Mouse (Mus musculus): ENCODE measurements around the gene St7l.
A peak's percentile ranks its signal among the peaks of the same experiment; 100 is the strongest.
"Not testable (repeated sequence)": the region's sequence is repeated elsewhere in the genome, so short reads cannot be mapped to it uniquely, and the experiment has no call there.

Gene St7l

GRCm38 (mm10) chr3:104863786-104864650 lies at the start of gene St7l, which contains the start of gene Capza1:
St7l (plus strand) TSS chr3:104864005.
Capza1 (minus strand) TSS chr3:104864505.
- DNase-seq (ENCODE audit: low read depth, low spot score), result peak; percentile 83

- DNase-seq (ENCODE audit: low read depth, low spot score), result no peak
Measured at GRCm38 (mm10) chr3:104814746-104815145, 49.1 kb upstream of the St7l start.

DNA sequence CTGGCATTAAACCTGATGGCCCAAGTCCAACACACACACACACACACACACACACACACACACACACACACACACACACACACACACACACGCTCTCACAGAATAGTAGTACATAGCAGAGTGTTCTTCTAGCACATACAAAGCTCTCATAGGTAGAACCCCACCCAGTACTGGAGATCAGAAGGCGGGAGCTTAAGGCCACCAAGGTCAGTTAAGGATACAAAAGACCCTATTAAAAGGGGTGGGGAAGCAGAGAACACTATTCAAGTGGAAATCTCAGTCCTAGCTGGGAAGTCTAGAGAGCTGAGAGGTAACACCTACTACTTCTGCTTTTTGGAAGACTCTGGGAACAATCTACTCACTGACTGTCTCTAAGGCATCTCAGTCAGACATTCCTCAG lies 48.5 kb upstream of the St7l start:
- no peak for DNase-seq (ENCODE audit: low read depth, low spot score)

DNA sequence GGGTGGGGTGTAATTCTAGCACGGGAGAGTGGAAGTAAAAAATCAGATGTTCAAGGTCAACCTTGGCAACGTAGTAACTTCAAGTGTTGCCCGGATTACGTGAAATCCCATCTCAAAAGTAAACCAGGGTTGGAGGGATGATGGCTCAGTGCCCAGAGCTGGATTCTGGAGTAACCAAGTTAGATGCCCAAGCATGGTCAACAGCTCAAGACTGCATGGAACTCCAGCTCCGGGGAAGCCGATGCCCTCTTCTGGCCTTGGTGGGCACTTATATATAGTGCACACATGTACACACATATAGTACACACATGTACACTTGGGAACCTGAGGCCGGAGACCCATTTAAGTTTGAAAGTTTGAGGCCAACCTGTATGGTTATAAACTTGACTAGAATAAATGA lies 47.7 kb upstream of the St7l start:
- DNase-seq (ENCODE audit: low read depth, low spot score), result no peak

- DNase-seq (ENCODE audit: low read depth, low spot score), result peak; percentile 53
Measured at GRCm38 (mm10) chr3:104817481-104817990, 46.3 kb upstream of the St7l start.

DNA sequence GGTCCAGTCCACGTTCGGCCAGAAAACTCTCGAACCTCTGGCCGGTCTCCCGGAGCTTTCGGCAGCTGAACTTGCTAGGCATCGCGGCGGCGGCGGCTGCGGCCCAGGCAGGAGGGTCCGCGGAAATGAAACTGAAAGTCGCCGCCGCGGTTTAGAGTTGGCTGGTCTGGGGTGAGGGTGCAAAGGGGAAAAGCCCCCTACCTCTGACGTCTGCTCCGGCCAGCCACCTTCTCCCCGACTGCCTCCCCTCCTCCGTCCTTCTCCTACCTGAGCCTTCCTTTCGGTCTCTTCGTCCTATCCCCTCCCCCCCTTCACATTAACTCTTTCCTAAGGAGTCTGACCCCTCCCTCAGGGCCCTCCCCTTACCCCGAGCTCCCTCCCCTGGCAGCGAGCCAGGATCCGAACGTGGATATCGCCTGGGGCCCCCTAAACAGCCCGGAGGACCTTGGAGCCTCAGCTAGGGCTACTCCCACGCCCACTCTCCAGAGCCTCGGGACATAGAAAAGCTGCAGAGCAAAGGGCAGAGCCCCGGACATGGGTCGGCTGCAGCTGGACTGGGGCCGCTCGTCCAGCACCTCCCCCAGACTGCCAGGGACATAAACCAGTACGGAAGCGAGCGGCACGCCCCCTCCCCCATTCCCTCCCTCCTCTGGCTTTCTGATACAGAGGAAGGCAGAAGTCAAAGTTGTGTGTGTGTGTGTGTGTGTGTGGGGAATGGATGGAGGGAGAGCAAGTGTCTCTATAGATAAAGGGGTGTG lies 45.6 kb upstream of the St7l start, which contains the start of gene Mov10:
Gene Mov10 (minus strand): TSS at position 573 of the 758 bp plus-strand sequence.
- DNase-seq (ENCODE audit: low read depth, low spot score), result peak; percentile 83

DNA sequence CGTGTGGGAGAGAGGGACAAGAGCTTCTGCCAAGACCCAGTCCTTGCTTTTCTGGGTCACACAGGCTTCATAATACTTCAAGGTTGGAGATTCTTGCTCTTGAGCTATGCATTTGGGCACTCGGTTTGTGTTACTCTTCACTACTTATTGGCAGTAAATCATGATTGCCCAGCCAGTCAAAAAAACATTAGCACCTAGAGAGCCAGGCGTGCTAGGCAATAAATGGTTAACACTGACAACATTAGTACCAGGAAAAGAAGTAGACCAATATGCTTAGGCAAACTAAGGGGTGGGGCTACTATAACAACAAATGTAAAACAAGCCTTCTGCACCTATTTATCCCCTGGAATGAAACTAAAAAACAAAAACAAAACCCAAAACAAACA lies 45.1 kb upstream of the St7l start:
- DNase-seq (ENCODE audit: low read depth, low spot score), result no peak

GRCm38 (mm10) chr3:104820426-104820825 lies 43.4 kb upstream of the St7l start:
- no peak for DNase-seq (ENCODE audit: low read depth, low spot score)

DNA sequence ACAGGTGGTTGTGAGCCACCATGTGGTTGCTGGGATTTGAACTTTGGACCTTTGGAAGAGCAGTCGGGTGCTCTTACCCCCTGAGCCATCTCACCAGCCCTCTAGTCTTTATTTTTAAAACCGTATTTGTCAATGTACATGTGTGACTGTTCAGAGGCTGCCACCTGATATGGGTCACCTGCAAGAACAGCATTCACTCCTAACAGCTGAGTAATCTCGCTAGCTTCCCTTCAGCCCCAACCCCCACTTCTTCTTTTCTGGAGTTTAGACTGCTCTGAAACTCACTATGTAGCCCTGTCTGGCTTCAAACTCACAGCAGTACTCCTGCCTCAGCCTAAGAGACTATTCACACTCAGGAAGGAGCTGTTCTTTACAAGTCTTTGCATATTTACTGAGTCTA lies 41.4 kb upstream of the St7l start:
- no peak for DNase-seq (ENCODE audit: low read depth, low spot score)

GRCm38 (mm10) chr3:104835797-104836196 lies 28.0 kb upstream of the St7l start:
- no peak for DNase-seq (ENCODE audit: low read depth, low spot score)

DNA sequence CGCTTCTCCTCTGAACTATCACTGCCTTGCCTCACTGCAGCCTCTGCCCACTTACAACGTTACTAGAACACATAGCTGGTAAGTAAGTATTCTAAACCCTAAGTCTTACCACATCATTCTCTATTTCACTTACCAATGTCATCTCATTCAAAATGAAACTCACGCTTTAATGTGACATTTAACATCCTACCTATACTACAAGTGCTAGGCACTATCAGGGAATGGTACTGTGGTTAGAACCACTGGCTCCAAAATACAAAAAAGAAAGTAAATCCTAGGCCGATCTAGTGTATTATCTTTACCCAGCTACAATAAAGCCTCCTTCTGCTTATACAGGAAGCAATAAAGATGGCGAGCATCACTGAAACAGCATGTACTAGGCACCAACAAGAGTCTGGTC lies 22.8 kb upstream of the St7l start:
- DNase-seq (ENCODE audit: low read depth, low spot score), result no peak

DNA sequence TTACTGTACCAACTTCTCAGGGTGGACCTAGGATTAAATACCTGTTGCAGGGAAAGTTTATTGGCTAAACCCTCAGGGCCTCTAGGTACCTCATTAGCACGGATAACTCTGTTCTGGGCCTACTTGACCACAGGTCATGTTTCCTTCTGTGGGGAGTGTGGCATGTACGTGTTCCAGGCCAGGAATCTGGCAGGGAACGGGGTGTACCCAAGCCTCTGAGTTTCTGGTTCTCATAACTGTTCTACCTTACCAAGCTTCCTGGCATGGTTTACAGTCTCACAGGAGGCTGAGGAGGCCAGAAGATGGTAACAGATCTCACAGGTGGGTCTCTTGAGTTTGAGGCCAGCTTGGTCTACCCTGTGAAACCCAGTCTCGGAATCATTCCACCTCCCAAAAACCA lies 17.2 kb upstream of the St7l start:
- no peak for DNase-seq (ENCODE audit: low read depth, low spot score)

- DNase-seq (ENCODE audit: low read depth, low spot score), result no peak
Measured at GRCm38 (mm10) chr3:104854465-104854864, 9.3 kb upstream of the St7l start.

DNA sequence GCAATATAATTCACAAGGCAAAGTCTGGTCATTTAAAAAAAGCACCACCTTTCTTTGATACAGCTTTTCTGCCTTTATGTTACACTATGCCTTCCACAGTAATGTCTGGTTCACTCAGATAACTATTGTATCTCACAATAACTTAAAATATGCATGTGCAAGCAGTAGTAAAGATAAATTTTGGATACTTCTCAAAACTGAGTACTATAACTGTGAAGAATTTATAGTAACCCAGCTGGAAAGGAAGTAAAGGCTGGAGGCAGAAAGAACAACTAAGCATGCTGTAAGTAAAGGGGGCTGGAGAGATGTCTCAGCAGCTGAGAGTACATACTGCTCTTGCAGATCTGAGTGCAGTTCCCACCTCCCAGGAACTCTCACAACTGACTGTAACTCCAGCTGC lies 8.9 kb upstream of the St7l start:
- no peak for DNase-seq (ENCODE audit: low read depth, low spot score)

DNA sequence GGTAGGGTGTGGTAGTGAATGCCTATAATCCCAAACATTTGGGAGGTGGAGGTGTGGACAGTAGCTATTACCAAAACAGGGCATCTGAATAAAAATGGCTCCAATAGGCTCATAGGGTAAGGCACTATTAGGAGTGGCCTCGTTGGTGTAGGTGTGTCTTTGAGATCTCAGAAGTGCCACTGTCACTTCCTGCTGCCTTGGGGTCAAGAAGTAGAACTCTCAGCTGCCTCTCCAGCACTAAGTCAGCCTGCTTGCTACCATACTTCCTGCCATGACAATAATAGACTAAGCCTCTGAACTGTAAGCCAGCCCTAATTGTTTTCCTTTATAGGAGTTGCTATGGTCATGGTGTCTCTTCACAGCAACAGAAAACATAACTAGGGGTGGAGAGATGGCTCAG lies 7.7 kb upstream of the St7l start:
- no peak for DNase-seq (ENCODE audit: low read depth, low spot score)

GRCm38 (mm10) chr3:104858560-104858959 lies 5.2 kb upstream of the St7l start:
- no peak for DNase-seq (ENCODE audit: low read depth, low spot score)

GRCm38 (mm10) chr3:104864651-104865340 lies 991 bp downstream of the St7l start:
- peak; percentile 75 for DNase-seq (ENCODE audit: low read depth, low spot score)

- DNase-seq (ENCODE audit: low read depth, low spot score), result no peak
Measured at GRCm38 (mm10) chr3:104865341-104865788, 1.6 kb downstream of the St7l start.

DNA sequence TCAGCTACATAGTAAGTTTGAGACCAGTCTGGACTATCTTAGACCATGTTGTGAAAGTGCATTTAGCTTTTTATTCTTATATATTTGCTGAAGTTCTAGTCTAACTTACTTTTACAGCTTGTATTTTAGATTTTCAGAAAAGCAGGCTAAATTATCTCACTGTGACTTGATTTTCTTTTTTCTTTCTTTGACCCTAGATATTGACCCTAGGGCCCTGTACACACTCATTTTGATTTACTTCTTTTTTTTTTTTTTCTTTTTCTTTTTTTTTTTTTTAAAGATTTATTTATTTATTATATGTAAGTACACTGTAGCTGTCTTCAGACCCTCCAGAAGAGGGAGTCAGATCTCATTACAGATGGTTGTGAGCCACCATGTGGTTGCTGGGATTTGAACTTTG lies 2.9 kb downstream of the St7l start:
- DNase-seq (ENCODE audit: low read depth, low spot score), result not testable (repeated sequence)

- DNase-seq (ENCODE audit: low read depth, low spot score), result no peak
Measured at GRCm38 (mm10) chr3:104869611-104870010, 5.8 kb downstream of the St7l start.

- no peak for DNase-seq (ENCODE audit: low read depth, low spot score)
Measured at GRCm38 (mm10) chr3:104888585-104888984, 24.8 kb downstream of the St7l start.

GRCm38 (mm10) chr3:104896141-104896540 lies 32.3 kb downstream of the St7l start:
- no peak for DNase-seq (ENCODE audit: low read depth, low spot score)

Data from forelimb bud, embryonic 11.5 days (tissue).